Mouse (Mus musculus): ENCODE results near the gene Usp48.

Usp48 gene

DNA sequence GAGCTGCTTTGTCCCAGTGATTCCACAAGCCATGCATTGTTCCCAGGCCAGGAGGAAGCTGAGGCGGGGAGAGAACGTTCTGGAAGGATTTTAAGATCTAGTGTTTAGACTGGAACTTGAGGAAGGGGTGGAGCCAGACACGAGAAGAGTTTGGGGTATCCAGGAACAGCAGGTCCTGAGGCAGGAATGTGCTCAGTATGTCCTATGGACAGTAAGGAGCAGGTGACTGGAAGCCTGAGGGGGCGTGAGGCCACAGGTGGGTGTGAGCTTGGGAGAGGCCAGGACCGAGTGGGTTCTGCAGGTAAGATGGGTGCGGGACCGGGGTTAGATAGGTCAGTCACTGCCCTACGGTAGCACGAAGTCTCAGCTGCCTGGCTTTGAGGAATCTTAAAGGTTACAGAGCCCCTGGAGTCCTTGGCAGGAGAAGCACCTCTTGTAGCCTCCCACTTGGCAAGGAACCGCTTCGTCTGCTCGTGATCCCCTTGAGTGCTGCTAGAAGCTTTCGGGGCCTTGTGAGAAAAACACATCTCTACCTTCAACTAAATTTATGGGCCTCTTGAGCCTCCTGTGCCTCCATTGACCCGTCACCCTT is 93.8 kb downstream of the Usp48 start:
- no peak for DNase-seq (ENCODE audit: low read depth)

DNA sequence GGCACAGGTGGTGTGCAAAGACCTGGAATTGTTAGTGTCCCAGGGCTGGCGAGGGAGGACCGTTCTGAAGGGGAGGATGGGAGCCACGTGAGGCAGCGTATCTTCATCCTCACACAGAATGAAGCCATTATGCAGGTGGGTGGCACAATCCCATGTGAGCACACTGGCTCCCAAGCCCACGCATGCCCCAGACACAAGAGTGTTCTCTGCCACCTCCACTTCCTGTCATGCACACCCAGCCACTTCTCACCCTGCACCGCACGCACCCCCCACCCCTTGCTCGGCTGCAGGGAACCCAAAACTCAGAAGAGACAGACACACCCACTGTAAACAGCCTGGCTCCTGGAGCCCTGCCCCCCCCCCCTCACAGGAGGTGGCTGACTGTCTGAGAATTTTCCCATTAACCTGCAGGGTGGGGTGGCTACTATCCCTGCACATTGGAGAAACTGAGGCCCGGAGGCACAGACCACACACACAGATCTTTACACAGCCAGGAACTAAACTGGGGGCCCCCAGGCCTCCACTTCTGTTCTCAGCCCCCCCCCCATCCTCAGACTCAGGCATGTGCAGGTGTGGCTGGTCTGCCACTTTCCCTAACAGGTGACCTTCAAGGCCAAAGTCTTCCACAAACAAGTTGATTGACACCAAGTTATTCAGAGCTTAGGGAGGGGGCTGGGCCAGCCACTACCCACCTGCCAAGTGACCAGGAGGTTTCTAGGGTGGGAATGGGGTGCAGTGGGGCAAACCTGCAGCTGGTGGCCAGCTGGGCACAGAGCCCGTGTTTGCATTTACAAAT is 98.8 kb downstream of the Usp48 start:
- no peak for DNase-seq (ENCODE audit: low read depth)

DNA sequence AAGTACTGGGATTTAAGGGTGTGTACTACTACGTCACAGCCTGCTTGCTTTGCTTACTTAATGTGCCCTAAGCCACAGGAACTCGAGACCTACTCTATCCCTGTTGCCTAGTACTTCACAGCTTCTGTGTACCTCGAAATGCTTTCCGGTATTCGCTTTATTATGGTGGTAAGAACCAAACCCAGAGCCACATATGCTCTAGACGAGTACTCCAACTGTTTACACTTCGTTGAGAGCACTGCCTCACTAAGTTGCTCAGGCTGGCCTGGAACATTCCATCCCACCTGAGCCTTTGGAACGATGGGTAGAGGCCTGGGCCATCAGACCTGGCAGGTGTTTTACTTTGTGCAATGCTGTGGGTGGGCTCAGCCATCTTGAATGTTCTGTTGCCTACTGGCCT is 101.7 kb downstream of the Usp48 start:
- no peak for DNase-seq (ENCODE audit: low read depth)

DNA sequence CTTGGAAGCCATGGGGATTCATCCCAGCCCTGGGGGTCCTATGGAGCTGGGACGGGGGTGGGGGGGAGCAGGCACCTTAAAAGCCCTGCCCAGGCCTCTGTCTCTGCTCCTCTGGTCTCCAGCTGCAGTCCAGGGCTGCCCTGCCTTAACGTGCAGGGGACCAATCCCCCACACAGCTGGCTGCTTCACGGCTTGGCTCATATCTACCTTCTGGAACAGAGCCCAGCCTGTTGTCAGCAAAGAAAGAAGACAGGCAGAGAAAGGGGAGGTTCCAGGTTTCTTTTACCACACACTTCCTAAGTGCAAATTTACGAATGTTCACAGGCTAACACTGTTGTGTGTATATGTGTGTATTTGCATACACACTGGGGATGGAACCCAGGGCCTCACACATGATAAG is 102.3 kb downstream of the Usp48 start:
- no peak for DNase-seq (ENCODE audit: low read depth)

DNA sequence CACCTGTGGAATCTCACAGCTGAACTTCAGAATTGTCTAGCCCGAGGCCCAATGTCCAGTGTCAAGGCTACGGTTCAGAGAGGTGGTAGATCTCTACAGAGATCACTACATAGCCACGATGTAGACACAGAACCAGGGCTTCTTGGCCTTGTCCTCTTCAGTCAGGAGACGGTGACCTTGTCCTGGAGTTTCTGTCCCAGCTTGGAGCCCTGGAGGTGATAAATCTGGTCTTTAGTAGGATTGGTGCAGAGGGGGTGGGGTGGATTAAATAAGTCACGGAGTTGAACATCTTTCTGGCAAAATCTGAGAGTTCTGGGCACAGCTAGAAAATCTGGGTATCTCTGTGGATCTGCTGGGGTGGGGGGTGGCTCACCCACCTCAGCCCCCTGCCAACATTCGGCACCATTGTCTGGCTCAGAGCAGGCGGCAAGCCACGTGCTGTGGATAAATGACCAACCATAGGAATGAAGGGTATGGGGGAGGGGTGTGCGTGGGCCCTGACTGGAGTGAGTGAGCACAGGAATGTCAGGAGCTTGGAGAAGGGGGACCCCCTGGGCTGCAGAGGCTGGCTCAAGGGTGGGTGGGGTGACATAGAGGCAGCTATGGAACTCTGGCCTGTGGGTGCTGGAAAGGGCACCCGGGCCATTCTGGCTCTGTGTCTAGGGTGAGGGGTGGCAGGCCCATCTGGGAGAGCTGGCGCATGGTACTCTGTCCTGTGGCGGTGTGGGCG is 103.8 kb downstream of the Usp48 start:
- no peak for DNase-seq (ENCODE audit: low read depth)

DNA sequence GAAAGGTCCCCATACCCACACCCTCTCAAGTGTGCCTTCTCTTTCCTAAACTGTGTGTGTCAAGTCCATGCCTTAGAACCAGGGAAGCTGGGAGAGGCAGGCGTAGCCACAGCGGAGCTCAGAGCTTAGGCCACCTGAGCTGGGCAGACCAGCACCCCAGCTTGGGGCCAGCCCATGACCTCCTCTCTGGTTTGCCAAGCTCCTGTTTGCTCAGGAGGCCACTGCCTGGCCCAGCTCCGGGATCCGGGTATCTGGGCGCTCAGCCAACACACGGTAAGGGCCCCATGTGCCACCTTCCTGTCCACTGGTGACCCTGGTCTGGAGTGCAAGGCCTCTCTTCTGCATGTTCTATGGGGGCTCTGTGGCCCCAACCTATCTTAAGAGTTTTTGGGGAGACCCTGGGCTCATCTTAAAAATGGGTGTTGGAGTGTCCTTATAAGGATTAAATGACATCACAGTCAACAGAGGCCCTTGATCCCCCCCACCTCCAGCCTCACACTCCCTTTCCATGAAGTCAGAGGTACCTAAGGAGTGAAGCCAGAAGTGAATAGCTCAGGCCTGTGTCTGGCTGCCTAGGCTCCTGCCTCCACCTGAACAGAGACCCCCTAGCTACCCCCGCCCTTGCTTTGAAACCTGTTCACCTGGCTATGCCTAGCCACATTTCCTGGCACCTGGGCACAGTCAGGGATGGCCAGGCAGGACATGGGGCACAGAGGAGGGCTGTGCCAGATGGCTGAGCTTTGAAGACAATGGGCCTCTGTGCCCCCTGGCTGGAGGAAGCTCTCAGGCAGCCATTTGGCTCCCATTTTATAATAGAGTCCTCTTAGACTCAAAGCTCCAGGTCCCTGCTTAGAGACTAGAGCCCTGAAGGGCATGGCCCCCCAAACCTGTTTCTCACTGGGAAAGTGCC is 104.8 kb downstream of the Usp48 start:
- no peak for DNase-seq (ENCODE audit: low read depth)

DNA sequence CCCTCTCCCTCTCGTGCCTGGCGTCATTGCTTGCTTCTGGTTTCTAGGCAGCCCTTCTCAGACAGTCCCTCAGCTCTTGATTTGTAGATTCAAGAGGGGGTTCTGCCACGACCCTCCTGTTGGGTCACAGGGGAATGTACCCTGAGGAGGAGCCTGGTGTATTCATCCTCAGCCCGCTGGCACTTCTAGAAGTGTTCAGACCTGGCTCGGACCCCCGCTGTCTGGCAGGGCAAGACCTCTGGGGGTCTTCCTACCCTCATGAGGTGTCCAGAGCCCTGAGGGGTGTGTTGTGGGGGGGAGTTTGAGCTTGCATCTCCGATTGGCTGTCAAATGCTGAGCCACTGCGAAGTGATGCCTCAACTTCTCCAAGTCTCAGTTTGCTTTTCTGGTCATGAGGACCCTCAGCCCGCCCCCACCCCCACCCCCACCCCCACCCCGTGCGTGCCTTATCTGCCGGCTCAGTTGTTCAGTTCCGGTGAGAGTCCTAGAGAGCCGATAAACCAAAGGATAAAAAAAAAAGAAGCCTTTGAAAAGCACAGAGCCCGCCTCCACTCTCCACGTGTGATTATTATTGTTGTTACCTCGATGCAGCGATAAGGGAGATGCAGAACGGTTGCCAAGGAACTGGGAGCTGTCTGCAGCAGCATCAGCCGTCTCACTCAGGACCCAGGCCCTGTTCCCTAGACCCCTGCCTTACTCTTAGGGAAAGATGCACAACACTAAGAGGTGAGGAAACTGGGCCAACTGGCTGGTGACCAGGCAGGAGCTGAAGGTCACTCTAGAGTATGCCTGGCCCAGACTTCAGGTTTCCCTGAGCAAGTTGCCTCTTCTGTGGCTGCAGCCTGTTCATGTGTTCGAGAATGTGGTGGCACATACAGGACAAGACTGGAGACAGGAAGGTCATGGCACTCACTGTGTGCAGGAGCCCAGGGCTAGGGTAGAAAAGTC is 106.0 kb downstream of the Usp48 start:
- no peak for DNase-seq (ENCODE audit: low read depth)

DNA sequence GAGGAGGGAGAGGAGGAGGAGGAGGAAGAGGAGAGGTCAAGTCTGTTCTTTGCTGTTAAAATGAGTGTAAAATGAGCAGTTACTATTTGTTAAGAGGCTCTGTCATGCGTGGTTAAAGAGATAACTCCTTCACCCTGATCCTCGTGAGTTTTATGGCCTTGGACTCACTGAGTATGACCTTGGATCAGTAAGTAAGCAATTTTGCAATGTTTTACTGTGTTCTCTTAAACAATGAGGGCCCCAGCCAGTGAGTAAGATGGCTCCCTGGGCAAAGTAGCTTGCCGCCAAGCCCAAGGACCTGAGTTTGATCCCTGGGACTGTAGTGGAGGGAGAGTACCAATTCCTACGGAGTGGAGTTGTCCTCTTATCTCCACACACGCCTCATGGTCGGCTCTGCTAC is 107.4 kb downstream of the Usp48 start:
- DNase-seq (ENCODE audit: low read depth), result no peak

DNA sequence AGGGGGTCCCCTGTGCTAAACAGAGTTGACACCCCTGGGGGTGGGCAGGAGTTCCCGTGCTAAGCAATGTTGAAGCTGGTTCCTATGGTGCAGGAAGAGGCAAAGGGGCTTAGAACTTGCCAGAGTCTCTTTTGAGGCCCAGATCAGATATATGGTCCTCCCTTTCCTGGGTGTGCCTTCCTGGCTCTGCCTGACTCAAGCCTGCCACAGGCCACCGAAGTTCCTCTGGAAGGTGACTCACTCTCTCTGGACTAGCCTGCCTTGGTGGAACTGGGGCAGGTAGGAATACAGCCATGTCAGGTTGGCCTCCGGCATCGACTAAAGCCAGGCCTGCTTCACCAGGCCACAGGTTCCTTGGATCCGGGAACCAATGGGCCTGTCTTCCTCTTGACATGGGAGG is 109.5 kb downstream of the Usp48 start:
- no peak for DNase-seq (ENCODE audit: low read depth)

DNA sequence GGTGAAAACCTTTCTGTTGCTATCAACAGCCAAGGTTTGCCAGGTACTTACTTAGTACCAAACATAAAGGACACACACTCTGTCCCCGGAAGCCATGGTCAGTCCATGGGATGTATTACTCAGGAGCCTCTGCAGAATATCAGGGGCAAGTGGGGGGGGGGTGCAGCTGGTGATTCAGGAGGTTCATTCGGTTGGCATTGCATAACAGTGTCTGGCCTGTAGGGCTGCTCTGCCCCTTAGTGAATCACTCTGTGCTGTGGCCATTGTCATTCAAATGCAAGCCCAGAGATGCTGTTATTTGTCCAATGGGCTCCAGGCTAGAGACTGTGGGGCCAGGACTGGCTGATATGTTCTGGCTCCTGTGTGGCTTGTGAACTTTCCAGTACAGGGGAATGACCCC is 111.0 kb downstream of the Usp48 start:
- no peak for DNase-seq (ENCODE audit: low read depth)

DNA sequence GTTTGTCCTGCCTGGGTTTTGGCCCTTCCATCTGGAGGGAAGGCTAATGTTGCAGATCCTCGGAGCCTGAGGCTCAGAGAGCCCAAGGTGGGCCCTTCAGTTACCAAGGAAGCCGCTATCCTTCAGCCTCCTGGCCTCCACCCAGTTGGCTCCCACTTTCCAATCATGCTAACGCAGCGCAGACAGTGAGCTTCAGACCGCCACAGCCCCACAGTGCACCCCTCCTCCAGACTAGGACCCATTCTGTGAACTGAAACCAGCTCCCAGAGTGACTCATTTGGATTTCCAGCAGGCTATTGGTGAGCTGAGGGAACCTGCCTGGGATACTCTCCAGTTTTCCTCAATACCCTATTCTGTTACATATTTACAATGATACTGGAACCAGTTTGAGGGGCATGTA is 111.8 kb downstream of the Usp48 start:
- DNase-seq (ENCODE audit: low read depth), result no peak

DNA sequence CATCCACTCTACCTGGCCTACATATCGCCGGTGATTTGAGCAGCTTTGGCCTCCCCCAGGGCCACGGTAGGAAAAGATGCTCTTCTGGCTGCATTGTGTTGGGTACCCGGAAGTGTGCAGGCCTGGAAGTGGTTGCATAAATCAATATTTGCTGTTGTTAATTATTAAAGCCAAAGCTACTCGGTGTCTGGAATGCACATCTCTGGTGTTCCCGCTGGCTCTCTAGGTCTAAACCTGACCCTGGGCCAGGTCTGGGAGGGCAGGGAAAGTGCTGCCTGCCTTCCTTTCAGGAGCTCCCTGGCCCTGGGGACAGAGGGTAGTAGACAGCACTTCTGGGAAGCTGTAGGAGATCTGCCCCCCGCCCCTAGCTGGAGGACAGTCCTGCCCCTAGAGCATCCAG is 113.0 kb downstream of the Usp48 start:
- DNase-seq (ENCODE audit: low read depth), result no peak

DNA sequence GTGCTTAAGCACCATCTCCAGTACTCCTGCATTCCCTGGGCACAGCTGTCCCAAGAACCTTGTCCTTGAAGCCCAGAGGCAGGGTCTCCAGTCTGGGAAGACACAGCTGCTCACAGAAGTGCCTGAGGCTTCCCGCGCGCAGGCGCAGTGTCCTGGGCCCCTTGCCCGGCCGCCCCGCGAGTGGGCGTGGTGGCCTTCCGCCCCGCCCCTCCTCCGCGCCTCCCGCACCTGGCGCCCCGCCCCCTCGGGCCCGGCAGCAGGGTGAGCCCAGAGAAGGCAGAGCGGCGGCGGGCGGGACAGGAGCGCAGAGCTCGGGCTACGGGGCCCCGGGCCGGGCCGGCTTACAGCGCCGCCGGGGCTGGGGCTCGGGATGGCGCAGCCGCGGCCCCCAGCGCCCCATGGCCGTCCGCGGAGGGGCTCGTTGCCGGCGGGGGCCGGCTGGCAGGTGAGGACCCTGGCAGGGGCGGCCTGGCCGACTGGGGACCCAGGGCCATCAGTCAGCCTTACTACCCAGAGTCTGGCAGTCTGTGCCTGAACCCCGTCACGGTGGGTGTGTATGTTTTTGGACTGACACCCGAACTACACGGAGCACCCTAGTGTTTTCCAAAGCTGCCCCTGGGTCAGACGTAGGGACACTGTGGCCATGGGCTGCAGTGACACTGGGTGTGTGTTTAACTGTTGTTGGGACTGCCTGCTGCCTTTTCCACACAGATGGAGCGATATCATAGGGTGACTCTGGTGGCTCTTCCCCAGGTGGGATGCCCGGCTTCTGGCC is 113.8 kb downstream of the Usp48 start:
- DNase-seq (ENCODE audit: low read depth), result peak; percentile 62

All from c-Kit-positive CD71-negative TER-119-negative erythroid progenitor cells, embryonic 14.5 days (primary cell).